Mouse (Mus musculus): ENCODE measurements at regions not wholly inside any gene's neighbourhood (a gene's known extent, or its start where the extent isn't known, plus 50 kb on each side); places are given as distances from the start of the nearest gene placed in this dataset.
A peak's percentile ranks its signal among the peaks of the same experiment; 100 is the strongest.

- no peak for DNase-seq (ENCODE audit: low spot score)
- Histone ChIP-seq H3K36me3 (ENCODE audit: insufficient read depth, low read length) (no peaks in the 10 kb centered on the region), H3K27me3 (ENCODE audit: insufficient read depth, low read length) (no peaks in the 10 kb centered on the region), H3K9me3 (ENCODE audit: low read length) (no peaks in the 10 kb centered on the region), H3K4me2 (ENCODE audit: low read depth, low read length, poor library complexity, severe bottlenecking) (no peak overlapping the region), H3K27ac (ENCODE audit: low read depth, low read length) (no peak overlapping the region), H3K9ac (replicated peaks; ENCODE audit: low read length, poor library complexity, severe bottlenecking) (no peak overlapping the region), H3K4me3 (ENCODE audit: low read depth, low read length) (no peak overlapping the region), H3K4me1 (ENCODE audit: insufficient read depth, low read length) (no peaks in the 10 kb centered on the region)
- WGBS = 79% methylated on average over 4 of the region's 4 CpGs
- TF ChIP-seq CTCF (IDR thresholded peaks at IDR 0.05) = no peak
- no peak for ATAC-seq (ENCODE audit: low FRiP score)
These were observed 164.6 kb upstream of the Sfrp2 start for GRCm38 (mm10) chr3:83601506-83601905.

GRCm38 (mm10) chr3:83609095-83609770, 156.9 kb upstream of the Sfrp2 start:
- Histone ChIP-seq H3K27ac (ENCODE audit: low read depth, low read length) (no peak overlapping the region), H3K36me3 (ENCODE audit: insufficient read depth, low read length) (no peaks in the 10 kb centered on the region), H3K9ac (replicated peaks; ENCODE audit: low read length, poor library complexity, severe bottlenecking) (no peak overlapping the region), H3K9me3 (ENCODE audit: low read length) (no peaks in the 10 kb centered on the region), H3K27me3 (ENCODE audit: insufficient read depth, low read length) (no peaks in the 10 kb centered on the region), H3K4me3 (ENCODE audit: low read depth, low read length) (no peak overlapping the region), H3K4me1 (ENCODE audit: insufficient read depth, low read length) (no peaks in the 10 kb centered on the region), H3K4me2 (ENCODE audit: low read depth, low read length, poor library complexity, severe bottlenecking) (no peak overlapping the region)
- no peak for ATAC-seq (ENCODE audit: low FRiP score)
- WGBS = 76% methylated on average over 8 of the region's 8 CpGs
- no peak for DNase-seq (ENCODE audit: low spot score)
- no peak for TF ChIP-seq CTCF (IDR thresholded peaks at IDR 0.05)

GRCm38 (mm10) chr3:83620435-83620834, 145.7 kb upstream of the Sfrp2 start:
- TF ChIP-seq CTCF (IDR thresholded peaks at IDR 0.05) = no peak
- Histone ChIP-seq H3K9ac (replicated peaks; ENCODE audit: low read length, poor library complexity, severe bottlenecking) (no peak overlapping the region), H3K36me3 (ENCODE audit: insufficient read depth, low read length) (no peaks in the 10 kb centered on the region), H3K4me2 (ENCODE audit: low read depth, low read length, poor library complexity, severe bottlenecking) (no peak overlapping the region), H3K27me3 (ENCODE audit: insufficient read depth, low read length) (no peaks in the 10 kb centered on the region), H3K4me1 (ENCODE audit: insufficient read depth, low read length) (no peaks in the 10 kb centered on the region), H3K9me3 (ENCODE audit: low read length) (no peaks in the 10 kb centered on the region), H3K27ac (ENCODE audit: low read depth, low read length) (no peak overlapping the region), H3K4me3 (ENCODE audit: low read depth, low read length) (no peak overlapping the region)
- ATAC-seq (ENCODE audit: low FRiP score) (no peak), DNase-seq (ENCODE audit: low spot score) (peak; percentile 47)
- WGBS = 43% methylated on average over 4 of the region's 4 CpGs

- TF ChIP-seq CTCF (IDR thresholded peaks at IDR 0.05) = no peak
- WGBS = 61% methylated on average over 9 of the region's 9 CpGs
These were observed 133.1 kb upstream of the Sfrp2 start for GRCm38 (mm10) chr3:83633032-83633431.

DNA sequence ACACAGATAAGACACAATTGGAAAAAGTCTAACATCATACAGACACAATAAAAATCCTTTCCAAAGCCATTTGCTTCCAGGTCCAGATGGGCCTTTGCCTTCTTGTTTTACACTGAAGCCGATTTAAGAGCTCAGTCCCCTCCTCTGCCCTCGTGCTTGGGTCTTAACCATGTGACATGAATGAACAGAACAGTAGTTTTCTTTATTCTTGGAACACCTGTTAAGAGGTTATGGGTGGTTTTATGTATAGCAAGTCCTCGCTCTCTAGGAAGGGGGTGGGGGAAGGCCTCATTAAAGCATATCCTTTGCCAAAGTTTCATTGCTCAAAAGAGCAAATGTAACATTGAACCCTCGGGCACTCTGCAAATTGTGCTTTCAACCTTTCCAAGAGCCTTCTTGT, 125.7 kb upstream of the Sfrp2 start:
- H3K9me3 ChIP-seq (ENCODE audit: low read length) = no peaks in the 10 kb centered on the region
- no peak overlapping the region for H3K9ac ChIP-seq (replicated peaks; ENCODE audit: low read length, poor library complexity, severe bottlenecking)
- no peak overlapping the region for H3K4me2 ChIP-seq (ENCODE audit: low read depth, low read length, poor library complexity, severe bottlenecking)
- TF ChIP-seq CTCF (IDR thresholded peaks at IDR 0.05) = no peak
- no peaks in the 10 kb centered on the region for H3K27me3 ChIP-seq (ENCODE audit: insufficient read depth, low read length)
- ATAC-seq (ENCODE audit: low FRiP score) = no peak
- WGBS = 75% methylated on average over 4 of the region's 4 CpGs
- H3K4me1 ChIP-seq (ENCODE audit: insufficient read depth, low read length) = no peaks in the 10 kb centered on the region
- H3K27ac ChIP-seq (ENCODE audit: low read depth, low read length) = no peak overlapping the region
- no peaks in the 10 kb centered on the region for H3K36me3 ChIP-seq (ENCODE audit: insufficient read depth, low read length)
- H3K4me3 ChIP-seq (ENCODE audit: low read depth, low read length) = no peak overlapping the region
- DNase-seq (ENCODE audit: low spot score) = no peak

More at GRCm38 (mm10) chr3:83633032-83633431, 133.1 kb upstream of the Sfrp2 start:
- Histone ChIP-seq H3K27ac (ENCODE audit: low read depth, low read length) (no peak overlapping the region), H3K4me1 (ENCODE audit: insufficient read depth, low read length) (no peaks in the 10 kb centered on the region), H3K36me3 (ENCODE audit: insufficient read depth, low read length) (no peaks in the 10 kb centered on the region), H3K27me3 (ENCODE audit: insufficient read depth, low read length) (no peaks in the 10 kb centered on the region), H3K9ac (replicated peaks; ENCODE audit: low read length, poor library complexity, severe bottlenecking) (no peak overlapping the region), H3K4me3 (ENCODE audit: low read depth, low read length) (no peak overlapping the region), H3K4me2 (ENCODE audit: low read depth, low read length, poor library complexity, severe bottlenecking) (no peak overlapping the region), H3K9me3 (ENCODE audit: low read length) (no peaks in the 10 kb centered on the region)
- ATAC-seq (ENCODE audit: low FRiP score) (no peak), DNase-seq (ENCODE audit: low spot score) (peak; percentile 5)

DNA sequence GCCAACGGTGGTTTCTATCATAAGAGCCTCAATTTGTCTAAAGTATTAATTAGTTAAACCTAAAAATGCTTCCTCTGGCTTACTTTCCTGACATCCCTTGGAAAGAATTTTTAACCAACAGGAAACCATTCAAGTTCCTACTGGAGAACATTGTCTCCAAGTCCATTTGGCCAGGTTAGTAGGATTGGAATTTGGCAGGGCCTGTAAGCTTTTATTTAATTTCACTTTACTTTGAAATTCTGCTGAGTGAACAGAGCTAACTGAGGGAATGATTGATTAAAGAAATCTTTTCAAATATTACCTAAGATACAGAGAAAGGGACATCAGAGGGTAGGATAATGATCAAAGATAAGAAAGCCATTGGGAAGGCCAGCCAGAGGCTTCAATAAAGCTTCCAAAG, 102.4 kb upstream of the Sfrp2 start:
- no peaks in the 10 kb centered on the region for H3K27me3 ChIP-seq (ENCODE audit: insufficient read depth, low read length)
- no peaks in the 10 kb centered on the region for H3K4me1 ChIP-seq (ENCODE audit: insufficient read depth, low read length)
- ATAC-seq (ENCODE audit: low FRiP score) (no peak), DNase-seq (ENCODE audit: low spot score) (no peak)
- H3K9me3 ChIP-seq (ENCODE audit: low read length) = no peaks in the 10 kb centered on the region
- H3K4me2 ChIP-seq (ENCODE audit: low read depth, low read length, poor library complexity, severe bottlenecking) = no peak overlapping the region
- no peak overlapping the region for H3K4me3 ChIP-seq (ENCODE audit: low read depth, low read length)
- TF ChIP-seq CTCF (IDR thresholded peaks at IDR 0.05) = no peak
- WGBS = 83% methylated on average over 1 of the region's 1 CpGs
- H3K27ac ChIP-seq (ENCODE audit: low read depth, low read length) = no peak overlapping the region
- H3K36me3 ChIP-seq (ENCODE audit: insufficient read depth, low read length) = no peaks in the 10 kb centered on the region
- H3K9ac ChIP-seq (replicated peaks; ENCODE audit: low read length, poor library complexity, severe bottlenecking) = no peak overlapping the region

Data from midbrain, postnatal 0 days (tissue).